Mouse (Mus musculus) liver, embryonic 11.5 days (tissue): ENCODE data around the gene Nol10. TPM values are rescaled to one million over a fixed set of nuclear protein-coding genes. Genes with fewer than 3 reads are reported as not detected.

Experiments used
- ATAC-seq: fragments of 200-750 bp; cut with Nextera tagmentation; replicated peaks from 2 replicates; pipeline ENCODE4 v1.8.0; 2017; ENCODE audit warnings: moderate number of reproducible peaks, mild to moderate bottlenecking, moderate TSS enrichment, moderate library complexity; ENCODE audit not compliant: low FRiP score
- DNase-seq: peaks from one replicate; pipeline ENCODE4 v3.0.0-alpha.2; 2017; ENCODE audit warnings: low spot score
- H3K27ac ChIP-seq: fragments of 300-500 bp; sonication (generic); 2 replicates; pipeline ENCODE4 v1.5.1; 2014; ENCODE audit warnings: mild to moderate bottlenecking, low read depth, low read length, control low read depth
- H3K27me3 ChIP-seq: fragments of 300-500 bp; sonication (generic); replicated peaks from 2 replicates; pipeline ENCODE4 v1.6.1; 2014; ENCODE audit warnings: low read length, mixed read lengths; ENCODE audit not compliant: control insufficient read depth, insufficient read depth
- H3K36me3 ChIP-seq: fragments of 300-500 bp; sonication (generic); 2 replicates; pipeline ENCODE4 v1.6.1; 2014; ENCODE audit warnings: mild to moderate bottlenecking, low read length, moderate library complexity, mixed read lengths; ENCODE audit not compliant: control insufficient read depth, insufficient read depth
- H3K4me1 ChIP-seq: fragments of 300-500 bp; sonication (generic); replicated peaks from 2 replicates; pipeline ENCODE4 v1.6.1; 2014; ENCODE audit warnings: low read length, mixed read lengths; ENCODE audit not compliant: control insufficient read depth, insufficient read depth
- H3K4me2 ChIP-seq: fragments of 300-500 bp; sonication (generic); 2 replicates; pipeline ENCODE4 v1.6.1; 2014; ENCODE audit warnings: mild to moderate bottlenecking, control low read depth, moderate library complexity
- H3K4me3 ChIP-seq: fragments of 300-500 bp; sonication (generic); 2 replicates; pipeline ENCODE4 v1.5.1; 2014; ENCODE audit warnings: low read depth, low read length, control low read depth
- H3K9ac ChIP-seq: fragments of 300-500 bp; sonication (generic); 2 replicates; pipeline ENCODE4 v1.6.1; 2014; ENCODE audit warnings: low read depth, low read length, control low read depth
- H3K9me3 ChIP-seq: fragments of 300-500 bp; sonication (generic); 2 replicates; pipeline ENCODE4 v1.6.1; 2016; ENCODE audit warnings: low read length, inconsistent platforms, mixed read lengths; ENCODE audit not compliant: control insufficient read depth
- WGBS: fragments of 180-500 bp; shearing (Covaris S2); extraction: QIAGEN DNeasy Blood & Tissue Kit; methylation state at CpG from one replicate; pipeline ENCODE4 v1.1.7; 2014; 5-methylcytosine and 5-hydroxymethylcytosine counted together
- polyA plus RNA-seq: library from polyadenylated mRNA; unstranded; fragments of >200 nt; fragmentation: Nextera tagmentation; extraction: Ambion mirVana; gene quantifications from 2 replicates; pipeline ENCODE4 v1.2.1, GENCODE M21; 2014

Nol10 gene
- polyA plus RNA-seq, 1 experiment from 2014 or later = 37.8 TPM

- WGBS = 75% methylated on average over 3 of the region's 3 CpGs
- peaks cover 37% of the 10 kb centered on the region for H3K36me3 ChIP-seq
- H3K4me3 ChIP-seq = no peak overlapping the region
- no peaks in the 10 kb centered on the region for H3K9me3 ChIP-seq
- DNase-seq (no peak), ATAC-seq (no peak)
- H3K27me3 ChIP-seq = no peaks in the 10 kb centered on the region
- H3K4me1 ChIP-seq = no peaks in the 10 kb centered on the region
- H3K27ac ChIP-seq = no peak overlapping the region
- H3K4me2 ChIP-seq = no peak overlapping the region
- no peak overlapping the region for H3K9ac ChIP-seq
Measured at GRCm38 (mm10) chr12:17372696-17373095, 24.4 kb downstream of the Nol10 start.

- Histone ChIP-seq H3K9ac (no peak overlapping the region), H3K36me3 (peaks cover 33% of the 10 kb centered on the region), H3K27me3 (no peaks in the 10 kb centered on the region), H3K4me2 (no peak overlapping the region), H3K4me3 (no peak overlapping the region), H3K4me1 (no peaks in the 10 kb centered on the region), H3K27ac (no peak overlapping the region), H3K9me3 (no peaks in the 10 kb centered on the region)
- ATAC-seq (no peak), DNase-seq (no peak)
- 95% methylated on average over 5 of the region's 5 CpGs for WGBS
Measured at GRCm38 (mm10) chr12:17373470-17373975, 25.3 kb downstream of the Nol10 start.

GRCm38 (mm10) chr12:17375243-17375642 is 27.0 kb downstream of the Nol10 start:
- ATAC-seq (no peak), DNase-seq (no peak)

GRCm38 (mm10) chr12:17376521-17376920 is 28.3 kb downstream of the Nol10 start:
- Histone ChIP-seq H3K4me1 (no peaks in the 10 kb centered on the region), H3K27me3 (no peaks in the 10 kb centered on the region), H3K36me3 (peaks cover 28% of the 10 kb centered on the region), H3K27ac (no peak overlapping the region), H3K9me3 (no peaks in the 10 kb centered on the region), H3K4me3 (no peak overlapping the region), H3K9ac (no peak overlapping the region), H3K4me2 (no peak overlapping the region)
- no peak for DNase-seq
- ATAC-seq = no peak
- WGBS = 86% methylated on average over 6 of the region's 6 CpGs

More at GRCm38 (mm10) chr12:17375243-17375642, 27.0 kb downstream of the Nol10 start:
- Histone ChIP-seq H3K9me3 (no peaks in the 10 kb centered on the region), H3K27me3 (no peaks in the 10 kb centered on the region), H3K4me2 (no peak overlapping the region), H3K4me3 (no peak overlapping the region), H3K27ac (no peak overlapping the region), H3K36me3 (peaks cover 30% of the 10 kb centered on the region), H3K4me1 (no peaks in the 10 kb centered on the region), H3K9ac (no peak overlapping the region)
- 89% methylated on average over 4 of the region's 4 CpGs for WGBS

- peaks cover 23% of the 10 kb centered on the region for H3K36me3 ChIP-seq
- ATAC-seq (no peak), DNase-seq (no peak)
- no peaks in the 10 kb centered on the region for H3K4me1 ChIP-seq
- no peak overlapping the region for H3K4me2 ChIP-seq
- 92% methylated on average over 6 of the region's 6 CpGs for WGBS
- H3K4me3 ChIP-seq = no peak overlapping the region
- no peaks in the 10 kb centered on the region for H3K9me3 ChIP-seq
- H3K9ac ChIP-seq = no peak overlapping the region
- H3K27ac ChIP-seq = no peak overlapping the region
- H3K27me3 ChIP-seq = no peaks in the 10 kb centered on the region
Measured at GRCm38 (mm10) chr12:17380991-17381390, 32.7 kb downstream of the Nol10 start.

GRCm38 (mm10) chr12:17382759-17383158 is 34.5 kb downstream of the Nol10 start:
- H3K4me3 ChIP-seq = no peak overlapping the region
- H3K27ac ChIP-seq = no peak overlapping the region
- no peaks in the 10 kb centered on the region for H3K9me3 ChIP-seq
- no peaks in the 10 kb centered on the region for H3K27me3 ChIP-seq
- H3K9ac ChIP-seq = no peak overlapping the region
- 87% methylated on average over 7 of the region's 7 CpGs for WGBS
- peaks cover 19% of the 10 kb centered on the region for H3K36me3 ChIP-seq
- no peak overlapping the region for H3K4me2 ChIP-seq
- no peak for ATAC-seq
- no peaks in the 10 kb centered on the region for H3K4me1 ChIP-seq
- DNase-seq = no peak

GRCm38 (mm10) chr12:17386896-17387295 is 38.6 kb downstream of the Nol10 start:
- H3K4me1 ChIP-seq = no peaks in the 10 kb centered on the region
- DNase-seq (no peak), ATAC-seq (no peak)
- H3K9me3 ChIP-seq = no peaks in the 10 kb centered on the region
- H3K27me3 ChIP-seq = no peaks in the 10 kb centered on the region
- no peak overlapping the region for H3K9ac ChIP-seq
- H3K36me3 ChIP-seq = peaks cover 12% of the 10 kb centered on the region; the same call in 1 of the 2 replicates
- no peak overlapping the region for H3K4me2 ChIP-seq
- H3K27ac ChIP-seq = no peak overlapping the region
- no peak overlapping the region for H3K4me3 ChIP-seq
- 84% methylated on average over 3 of the region's 3 CpGs for WGBS

GRCm38 (mm10) chr12:17387332-17388135 is 39.3 kb downstream of the Nol10 start:
- H3K4me3 ChIP-seq = no peak overlapping the region
- WGBS = 80% methylated on average over 12 of the region's 12 CpGs
- no peaks in the 10 kb centered on the region for H3K27me3 ChIP-seq
- no peak overlapping the region for H3K4me2 ChIP-seq
- no peaks in the 10 kb centered on the region for H3K4me1 ChIP-seq
- ATAC-seq = no peak
- H3K27ac ChIP-seq = no peak overlapping the region
- DNase-seq = no peak
- H3K36me3 ChIP-seq = peaks cover 8% of the 10 kb centered on the region; the same call in 1 of the 2 replicates
- H3K9me3 ChIP-seq = no peaks in the 10 kb centered on the region
- no peak overlapping the region for H3K9ac ChIP-seq

GRCm38 (mm10) chr12:17388136-17388437 is 39.8 kb downstream of the Nol10 start:
- Histone ChIP-seq H3K4me3 (no peak overlapping the region), H3K4me1 (no peaks in the 10 kb centered on the region), H3K27ac (no peak overlapping the region), H3K9me3 (no peaks in the 10 kb centered on the region), H3K4me2 (no peak overlapping the region), H3K27me3 (no peaks in the 10 kb centered on the region), H3K9ac (no peak overlapping the region), H3K36me3 (peaks cover 8% of the 10 kb centered on the region; the same call in 1 of the 2 replicates)
- DNase-seq (no peak), ATAC-seq (no peak)
- 97% methylated on average over 1 of the region's 1 CpGs for WGBS
